Mouse (Mus musculus) midbrain, embryonic 10.5 days (tissue): ENCODE measurements around the gene Dgat2. TPM values are rescaled to one million over a fixed set of nuclear protein-coding genes. Genes with fewer than 3 reads are reported as not detected.

ENCODE experiments used
- DNase-seq: peaks from one replicate; pipeline ENCODE4 v3.0.0-alpha.2; 2017; ENCODE audit warnings: low spot score
- H3K27ac ChIP-seq: fragments of 300-500 bp; sonication (generic); replicated peaks from 2 replicates; pipeline ENCODE4 v1.5.1; 2016; ENCODE audit warnings: mild to moderate bottlenecking
- H3K27me3 ChIP-seq: fragments of 300-500 bp; sonication (generic); 2 replicates; pipeline ENCODE4 v1.6.1; 2016; ENCODE audit warnings: low read depth, mild to moderate bottlenecking; ENCODE audit not compliant: poor library complexity, severe bottlenecking
- H3K36me3 ChIP-seq: fragments of 300-500 bp; sonication (generic); 2 replicates; pipeline ENCODE4 v1.6.1; 2016; ENCODE audit warnings: mild to moderate bottlenecking, moderate library complexity
- H3K4me1 ChIP-seq: fragments of 300-500 bp; sonication (generic); 2 replicates; pipeline ENCODE4 v1.6.1; 2016
- H3K4me3 ChIP-seq: fragments of 300-500 bp; sonication (generic); 2 replicates; pipeline ENCODE4 v1.5.1; 2016; ENCODE audit warnings: mild to moderate bottlenecking, moderate library complexity
- H3K9me3 ChIP-seq: fragments of 300-500 bp; sonication (generic); replicated peaks from 2 replicates; pipeline ENCODE4 v1.6.1; 2016; ENCODE audit warnings: mild to moderate bottlenecking
- WGBS: fragments of 180-500 bp; shearing (Covaris S2); methylation state at CpG from one replicate; pipeline ENCODE4 v1.1.7; 2016; 5-methylcytosine and 5-hydroxymethylcytosine counted together
- polyA plus RNA-seq: library from polyadenylated mRNA; unstranded; fragments of >200 nt; fragmentation: Nextera tagmentation; extraction: Ambion mirVana; gene quantifications from 2 replicates; pipeline ENCODE4 v1.2.1, GENCODE M21; 2016

Gene Dgat2
- polyA plus RNA-seq, 1 experiment from 2014 or later: 13.6 TPM

GRCm38 (mm10) chr7:99156737-99157136 lies 25.8 kb downstream of the Dgat2 start:
- Histone ChIP-seq H3K9me3 (no peaks in the 10 kb centered on the region), H3K27me3 (0 out of 2 replicates have a peak, but pooled peaks cover 3% of the 10 kb centered on the region), H3K27ac (no peak overlapping the region), H3K36me3 (no peaks in the 10 kb centered on the region; the same call in 1 of the 2 replicates), H3K4me1 (peaks cover 44% of the 10 kb centered on the region), H3K4me3 (no peak overlapping the region)
- 86% methylated on average over 10 of the region's 10 CpGs for WGBS
- DNase-seq: no peak

DNA sequence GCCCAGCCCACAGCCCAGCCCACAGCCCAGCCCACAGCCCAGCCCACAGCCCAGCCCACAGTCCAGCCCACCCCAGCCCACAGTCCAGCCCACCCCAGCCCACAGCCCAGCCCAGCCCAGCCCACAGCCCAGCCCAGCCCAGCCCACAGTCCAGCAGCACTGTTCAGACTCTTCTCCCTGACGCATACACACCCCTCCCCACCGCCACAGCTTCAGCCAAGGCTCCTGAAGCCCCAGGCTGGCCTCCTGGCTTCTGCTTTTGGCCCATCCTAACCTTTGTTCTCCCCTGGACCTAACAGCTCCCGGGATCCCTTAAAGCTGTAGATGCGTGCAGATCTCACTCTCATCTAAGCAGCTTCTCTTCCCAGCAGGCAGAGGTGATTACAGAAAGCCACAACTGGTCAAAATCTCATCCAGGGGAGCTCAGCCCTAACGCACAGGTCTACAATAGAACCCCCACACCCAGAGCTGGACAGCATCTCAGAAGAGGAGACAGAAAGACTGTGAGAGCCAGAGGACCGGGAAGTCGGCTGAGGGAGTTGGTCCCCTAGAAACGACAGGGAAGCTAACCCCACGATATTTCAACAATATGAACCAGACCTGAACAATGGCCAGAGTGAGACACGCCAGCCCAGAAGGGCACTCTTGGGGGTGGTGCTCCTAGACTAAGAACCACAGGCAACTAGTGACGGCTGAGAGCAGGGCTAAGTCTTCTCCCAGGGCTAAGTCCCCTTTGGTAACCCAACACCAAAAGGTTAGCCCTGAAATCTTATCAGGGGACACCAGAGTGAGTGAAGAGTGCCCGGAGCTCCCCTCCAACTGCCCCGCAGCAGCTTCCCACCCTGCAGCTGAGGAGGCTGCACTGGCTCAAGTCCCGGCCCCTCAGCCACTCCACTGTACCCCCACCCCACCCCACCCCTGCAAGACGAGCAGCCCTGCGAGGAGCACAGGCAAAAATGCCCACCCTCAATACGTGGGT lies 26.9 kb downstream of the Dgat2 start:
- Histone ChIP-seq H3K9me3 (no peaks in the 10 kb centered on the region), H3K4me3 (peak overlapping the region; percentile 37), H3K36me3 (no peaks in the 10 kb centered on the region; the same call in 1 of the 2 replicates), H3K4me1 (peaks cover 32% of the 10 kb centered on the region), H3K27me3 (0 out of 2 replicates have a peak, but pooled peaks cover 3% of the 10 kb centered on the region), H3K27ac (peak overlapping the region; percentile 79)
- whole genome bisulfite sequencing: 20% methylated on average over 17 of the region's 17 CpGs
- DNase-seq: peak; percentile 77

GRCm38 (mm10) chr7:99154648-99155151 lies 27.8 kb downstream of the Dgat2 start:
- no peaks in the 10 kb centered on the region for H3K9me3 ChIP-seq
- H3K36me3 ChIP-seq: no peaks in the 10 kb centered on the region; the same call in 1 of the 2 replicates
- DNase-seq: peak; percentile 37
- 57% methylated on average over 8 of the region's 8 CpGs for WGBS
- 0 out of 2 replicates have a peak, but pooled peaks cover 3% of the 10 kb centered on the region for H3K27me3 ChIP-seq
- H3K4me3 ChIP-seq: 0 out of 2 replicates have a peak overlapping the region, but pooled peaks have one; percentile 7
- peaks cover 31% of the 10 kb centered on the region for H3K4me1 ChIP-seq
- H3K27ac ChIP-seq: peak overlapping the region; percentile 10; the same call in 1 of the 2 replicates

GRCm38 (mm10) chr7:99153686-99154202 lies 28.8 kb downstream of the Dgat2 start:
- Histone ChIP-seq H3K9me3 (no peaks in the 10 kb centered on the region), H3K4me1 (peaks cover 24% of the 10 kb centered on the region), H3K27ac (no peak overlapping the region), H3K27me3 (0 out of 2 replicates have a peak, but pooled peaks cover 3% of the 10 kb centered on the region), H3K36me3 (no peaks in the 10 kb centered on the region; the same call in 1 of the 2 replicates), H3K4me3 (no peak overlapping the region)
- no peak for DNase-seq
- WGBS: 94% methylated on average over 11 of the region's 11 CpGs

DNA sequence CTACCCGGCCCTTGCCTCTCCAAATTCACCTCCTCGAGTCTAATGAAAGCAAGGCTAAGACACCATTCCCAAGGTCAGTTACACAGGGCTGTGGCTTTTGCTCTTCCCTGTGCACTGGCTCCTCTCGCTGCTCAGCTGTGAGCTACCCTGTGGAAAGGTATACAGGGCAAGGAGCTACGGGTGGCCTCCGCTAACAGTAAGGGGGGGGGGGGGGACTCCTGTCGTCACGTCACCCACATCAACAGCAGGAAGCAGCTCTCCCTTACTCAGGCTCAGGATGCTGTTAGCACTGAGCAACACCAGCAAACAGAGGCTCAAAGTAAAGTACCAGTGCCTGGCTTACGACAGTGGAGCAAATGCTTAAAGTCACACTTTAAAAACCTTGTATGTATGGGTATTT lies 29.8 kb downstream of the Dgat2 start:
- 0 out of 2 replicates have a peak, but pooled peaks cover 3% of the 10 kb centered on the region for H3K27me3 ChIP-seq
- no peak overlapping the region for H3K27ac ChIP-seq
- no peaks in the 10 kb centered on the region for H3K9me3 ChIP-seq
- H3K4me3 ChIP-seq: no peak overlapping the region
- WGBS: 87% methylated on average over 8 of the region's 8 CpGs
- peaks cover 23% of the 10 kb centered on the region for H3K4me1 ChIP-seq
- no peak for DNase-seq
- no peaks in the 10 kb centered on the region; the same call in 1 of the 2 replicates for H3K36me3 ChIP-seq

- WGBS: 6% methylated on average over 7 of the region's 7 CpGs
These were observed 31.2 kb downstream of the Dgat2 start for GRCm38 (mm10) chr7:99151342-99151741.

GRCm38 (mm10) chr7:99149017-99149416 lies 33.5 kb downstream of the Dgat2 start:
- 67% methylated on average over 1 of the region's 1 CpGs for whole genome bisulfite sequencing
- H3K4me3 ChIP-seq: no peak overlapping the region
- H3K27ac ChIP-seq: no peak overlapping the region
- DNase-seq: no peak
- H3K4me1 ChIP-seq: peaks cover 5% of the 10 kb centered on the region; the same call in 1 of the 2 replicates
- no peaks in the 10 kb centered on the region for H3K9me3 ChIP-seq
- H3K27me3 ChIP-seq: peaks cover under 1% of the 10 kb centered on the region; the same call in 1 of the 2 replicates
- no peaks in the 10 kb centered on the region for H3K36me3 ChIP-seq

More at GRCm38 (mm10) chr7:99151342-99151741, 31.2 kb downstream of the Dgat2 start:
- Histone ChIP-seq H3K9me3 (no peaks in the 10 kb centered on the region), H3K27me3 (no peaks in the 10 kb centered on the region), H3K4me3 (no peak overlapping the region), H3K27ac (no peak overlapping the region), H3K36me3 (no peaks in the 10 kb centered on the region), H3K4me1 (peaks cover 17% of the 10 kb centered on the region)
- peak; percentile 89 for DNase-seq

DNA sequence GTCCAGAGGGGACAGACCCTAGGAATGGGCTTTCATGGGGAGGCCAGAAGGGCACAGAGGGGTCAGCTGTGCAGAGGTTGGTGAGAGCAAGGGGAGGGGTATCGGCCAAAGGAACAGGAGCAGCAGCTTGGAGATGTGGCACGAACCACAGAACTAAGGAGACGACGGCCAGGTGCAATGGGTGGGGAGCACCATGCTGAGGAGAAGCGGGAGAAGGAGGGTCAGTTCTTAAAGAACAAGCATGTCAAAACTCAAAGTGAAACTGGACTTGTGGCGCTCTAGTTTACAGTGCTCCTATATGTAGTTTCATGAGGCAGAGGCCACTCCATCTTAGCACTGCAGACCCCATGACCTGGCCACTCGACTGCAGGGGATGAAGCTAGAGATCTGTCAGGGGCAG lies 35.0 kb downstream of the Dgat2 start:
- H3K9me3 ChIP-seq: no peaks in the 10 kb centered on the region

DNA sequence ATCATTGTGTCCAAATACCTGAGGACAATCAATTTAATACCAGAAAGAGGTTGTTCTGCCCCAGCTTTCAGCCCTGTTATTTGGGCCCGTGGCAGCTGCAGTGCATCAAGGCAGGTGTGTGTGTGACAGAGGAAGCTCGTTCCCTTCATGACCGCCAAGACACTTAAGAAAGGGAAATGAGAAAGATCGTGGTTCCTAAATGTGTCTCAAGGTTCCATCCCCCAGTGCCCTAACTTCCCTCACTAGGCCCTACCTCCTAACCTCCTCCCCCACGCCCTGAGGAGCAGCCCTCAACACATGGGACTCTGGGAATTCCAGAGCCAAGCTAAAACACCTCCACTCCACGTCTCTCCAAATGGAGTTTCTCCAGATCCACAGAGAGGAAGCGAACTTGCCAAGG lies 35.6 kb downstream of the Dgat2 start:
- DNase-seq: no peak
- no peak overlapping the region for H3K27ac ChIP-seq
- 83% methylated on average over 7 of the region's 7 CpGs for WGBS

More for the DNA sequence above, 35.0 kb downstream of the Dgat2 start:
- Histone ChIP-seq H3K27me3 (peaks cover 11% of the 10 kb centered on the region; the same call in 1 of the 2 replicates), H3K36me3 (no peaks in the 10 kb centered on the region), H3K4me3 (no peak overlapping the region), H3K4me1 (peaks cover 5% of the 10 kb centered on the region; the same call in 1 of the 2 replicates), H3K27ac (no peak overlapping the region)
- no peak for DNase-seq
- WGBS: 87% methylated on average over 7 of the region's 7 CpGs

GRCm38 (mm10) chr7:99146011-99146410 lies 36.5 kb downstream of the Dgat2 start:
- DNase-seq: no peak
- H3K4me1 ChIP-seq: peaks cover 14% of the 10 kb centered on the region
- no peak overlapping the region for H3K27ac ChIP-seq
- H3K36me3 ChIP-seq: no peaks in the 10 kb centered on the region
- peaks cover 11% of the 10 kb centered on the region; the same call in 1 of the 2 replicates for H3K27me3 ChIP-seq
- 76% methylated on average over 7 of the region's 7 CpGs for WGBS
- H3K9me3 ChIP-seq: no peaks in the 10 kb centered on the region
- no peak overlapping the region for H3K4me3 ChIP-seq

More for the DNA sequence above, 35.6 kb downstream of the Dgat2 start:
- no peak overlapping the region for H3K4me3 ChIP-seq
- peaks cover 11% of the 10 kb centered on the region; the same call in 1 of the 2 replicates for H3K27me3 ChIP-seq
- H3K9me3 ChIP-seq: no peaks in the 10 kb centered on the region
- no peaks in the 10 kb centered on the region for H3K36me3 ChIP-seq
- H3K4me1 ChIP-seq: peaks cover 10% of the 10 kb centered on the region

GRCm38 (mm10) chr7:99144616-99145015 lies 37.9 kb downstream of the Dgat2 start:
- no peak for DNase-seq
- H3K9me3 ChIP-seq: no peaks in the 10 kb centered on the region
- H3K27me3 ChIP-seq: peaks cover 13% of the 10 kb centered on the region; the same call in 1 of the 2 replicates
- no peak overlapping the region for H3K4me3 ChIP-seq
- WGBS: 75% methylated on average over 11 of the region's 11 CpGs
- no peaks in the 10 kb centered on the region for H3K36me3 ChIP-seq
- H3K4me1 ChIP-seq: peaks cover 20% of the 10 kb centered on the region
- no peak overlapping the region for H3K27ac ChIP-seq

DNA sequence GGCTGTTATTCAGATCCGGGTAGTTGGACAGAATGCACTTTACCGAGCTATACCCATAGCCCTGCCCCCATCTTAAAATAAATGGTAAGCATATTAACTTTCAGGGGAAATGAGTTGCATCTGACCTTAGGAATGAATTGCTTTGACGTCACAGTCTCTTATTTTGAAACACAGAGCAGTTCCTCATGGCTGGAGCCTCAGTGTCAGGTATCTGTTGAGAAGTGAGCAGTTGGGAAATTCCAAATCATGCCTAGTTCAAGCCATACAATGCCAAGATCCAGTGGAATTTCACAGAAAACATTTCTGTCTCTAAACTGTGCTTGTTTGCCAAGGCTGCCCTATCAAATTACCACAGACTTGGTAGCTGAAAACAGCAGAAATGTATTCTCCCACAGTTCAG lies 39.3 kb downstream of the Dgat2 start:
- WGBS: 84% methylated on average over 3 of the region's 3 CpGs
- Histone ChIP-seq H3K27ac (no peak overlapping the region), H3K27me3 (peaks cover 20% of the 10 kb centered on the region; the same call in 1 of the 2 replicates), H3K4me3 (no peak overlapping the region), H3K9me3 (no peaks in the 10 kb centered on the region), H3K36me3 (no peaks in the 10 kb centered on the region), H3K4me1 (peaks cover 27% of the 10 kb centered on the region)
- no peak for DNase-seq
